Mouse (Mus musculus): ENCODE results near the gene Trit1. TPM values are rescaled to one million over a fixed set of nuclear protein-coding genes. Genes with fewer than 3 reads are reported as not detected.
"Not testable (repeated sequence)": the region's sequence is repeated elsewhere in the genome, so short reads cannot be mapped to it uniquely, and the experiment has no call there.

The Trit1 gene
- polyA plus RNA-seq, 1 experiment from 2014 or later, result 8.9 TPM

DNA sequence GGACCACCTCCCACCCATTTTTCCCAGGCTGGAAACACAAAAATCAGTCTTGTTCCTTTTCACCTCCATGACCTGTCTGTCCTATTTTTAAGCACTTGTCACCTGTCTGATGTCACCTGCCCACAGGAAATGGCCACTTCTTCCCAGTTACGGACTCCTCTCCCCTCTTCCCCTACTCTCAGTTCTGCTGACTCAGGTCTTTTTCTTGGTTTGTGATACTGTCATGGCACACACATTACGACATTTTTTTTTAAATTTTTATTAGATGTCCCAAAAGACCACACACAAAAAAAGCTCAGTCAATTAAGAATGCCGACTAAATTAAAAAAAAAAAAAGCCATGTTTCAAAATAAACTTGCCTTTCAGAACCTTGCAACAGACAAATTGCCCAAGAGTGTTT, 33.9 kb upstream of the Trit1 start:
- Histone ChIP-seq H3K36me3 (no peaks in the 10 kb centered on the region), H3K9ac (no peak overlapping the region), H3K4me1 (peaks cover 6% of the 10 kb centered on the region; the same call in 1 of the 2 replicates), H3K4me3 (no peak overlapping the region), H3K27ac (no peak overlapping the region), H3K27me3 (replicated peaks) (peaks cover 50% of the 10 kb centered on the region), H3K4me2 (no peak overlapping the region), H3K9me3 (replicated peaks) (no peaks in the 10 kb centered on the region)
- 64% methylated on average over 3 of the region's 3 CpGs for WGBS (ENCODE audit: insufficient replicate concordance)
- no peak for ATAC-seq

- H3K4me1 ChIP-seq, result peaks cover 7% of the 10 kb centered on the region; the same call in 1 of the 2 replicates
- H3K9ac ChIP-seq, result no peak overlapping the region
- H3K27ac ChIP-seq, result no peak overlapping the region
- H3K4me3 ChIP-seq, result no peak overlapping the region
- H3K9me3 ChIP-seq (replicated peaks), result no peaks in the 10 kb centered on the region
- H3K36me3 ChIP-seq, result no peaks in the 10 kb centered on the region
- H3K27me3 ChIP-seq (replicated peaks), result peaks cover 47% of the 10 kb centered on the region
- no peak for ATAC-seq
- peak overlapping the region; percentile 22; the same call in 1 of the 2 replicates for H3K4me2 ChIP-seq
- WGBS (ENCODE audit: insufficient replicate concordance), result 18% methylated on average over 17 of the region's 17 CpGs
Observed at GRCm38 (mm10) chr4:122983486-122984261, 32.7 kb upstream of the Trit1 start.

DNA sequence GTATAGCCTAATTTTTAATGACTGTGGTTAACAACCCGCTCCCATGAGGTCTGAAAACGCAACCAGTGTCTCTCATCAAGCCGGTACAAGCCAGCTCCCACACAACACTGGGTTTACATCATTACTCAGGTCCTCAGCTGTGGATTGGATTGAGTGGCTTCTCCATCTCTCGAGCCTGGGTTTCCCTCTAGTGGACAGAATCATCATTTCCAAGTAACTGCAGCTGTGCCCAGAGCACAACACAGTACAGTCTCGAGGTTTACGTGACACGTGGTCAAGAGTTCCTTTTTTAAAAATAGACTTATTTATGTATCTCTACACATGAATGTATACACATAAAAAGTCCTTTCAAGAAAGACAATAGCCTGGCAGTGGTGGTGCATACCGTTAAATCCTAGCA, 31.3 kb upstream of the Trit1 start:
- 0 out of 2 replicates have a peak, but pooled peaks have one; percentile 49 for ATAC-seq
- H3K4me3 ChIP-seq, result no peak overlapping the region
- no peaks in the 10 kb centered on the region for H3K36me3 ChIP-seq
- H3K4me2 ChIP-seq, result no peak overlapping the region
- H3K9ac ChIP-seq, result no peak overlapping the region
- no peak overlapping the region for H3K27ac ChIP-seq
- peaks cover 7% of the 10 kb centered on the region; the same call in 1 of the 2 replicates for H3K4me1 ChIP-seq
- H3K9me3 ChIP-seq (replicated peaks), result no peaks in the 10 kb centered on the region
- H3K27me3 ChIP-seq (replicated peaks), result peaks cover 40% of the 10 kb centered on the region
- WGBS (ENCODE audit: insufficient replicate concordance), result 25% methylated on average over 8 of the region's 8 CpGs

DNA sequence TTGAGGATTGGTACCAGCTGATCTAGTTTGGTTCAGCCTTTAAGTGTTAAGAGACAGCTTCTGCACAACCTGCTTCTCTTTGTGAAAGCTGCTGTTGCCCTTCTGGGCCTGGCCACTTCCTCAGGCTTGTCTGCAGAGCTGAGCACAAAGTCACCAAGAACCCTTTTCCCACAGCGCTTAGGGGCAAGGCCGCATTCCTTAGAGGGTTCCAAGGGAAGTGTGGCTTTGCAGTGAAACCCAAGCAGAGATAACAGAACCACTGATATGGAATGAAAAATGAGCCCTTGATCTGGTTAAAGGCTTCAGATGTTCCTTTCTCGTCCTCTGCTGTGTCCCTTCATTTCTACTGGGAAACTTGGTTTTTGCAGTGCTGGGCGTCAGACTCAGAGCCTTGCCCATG, 29.0 kb upstream of the Trit1 start:
- H3K9me3 ChIP-seq (replicated peaks), result no peaks in the 10 kb centered on the region
- WGBS (ENCODE audit: insufficient replicate concordance), result 38% methylated on average over 4 of the region's 4 CpGs
- no peak for ATAC-seq
- H3K9ac ChIP-seq, result no peak overlapping the region
- no peak overlapping the region for H3K27ac ChIP-seq
- H3K4me3 ChIP-seq, result no peak overlapping the region
- no peaks in the 10 kb centered on the region for H3K36me3 ChIP-seq
- peaks cover 7% of the 10 kb centered on the region; the same call in 1 of the 2 replicates for H3K4me1 ChIP-seq
- peaks cover 23% of the 10 kb centered on the region for H3K27me3 ChIP-seq (replicated peaks)
- H3K4me2 ChIP-seq, result no peak overlapping the region

GRCm38 (mm10) chr4:122988004-122988403, 28.4 kb upstream of the Trit1 start:
- not testable (repeated sequence) for H3K9me3 ChIP-seq (replicated peaks); H3K4me2 ChIP-seq; H3K36me3 ChIP-seq; H3K4me1 ChIP-seq; H3K4me3 ChIP-seq; H3K27ac ChIP-seq; ATAC-seq; H3K9ac ChIP-seq
- peaks cover 19% of the 10 kb centered on the region for H3K27me3 ChIP-seq (replicated peaks)
- WGBS (ENCODE audit: insufficient replicate concordance), result 40% methylated on average over 3 of the region's 3 CpGs

DNA sequence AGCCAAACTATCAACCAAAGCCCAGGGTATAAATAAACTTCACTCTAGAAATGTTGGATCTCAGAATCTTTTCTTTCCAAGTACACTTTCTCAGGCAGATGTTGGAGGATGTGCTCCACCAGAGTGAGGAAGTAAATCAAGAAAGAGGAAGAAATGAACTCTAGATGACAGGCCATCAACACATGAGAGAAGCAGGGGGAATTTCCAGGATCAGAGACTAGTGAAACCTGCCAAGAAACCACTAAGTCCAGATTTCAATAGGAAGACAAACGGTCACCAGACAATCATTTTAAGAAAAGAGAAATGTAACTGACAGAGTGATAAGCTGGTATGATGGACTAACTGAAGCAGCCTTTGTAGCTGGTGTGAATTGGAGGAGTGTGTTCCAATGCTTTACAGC, 25.2 kb upstream of the Trit1 start:
- Histone ChIP-seq H3K9me3 (replicated peaks) (no peaks in the 10 kb centered on the region), H3K4me1 (peaks cover 12% of the 10 kb centered on the region), H3K36me3 (no peaks in the 10 kb centered on the region), H3K27me3 (replicated peaks) (peaks cover 21% of the 10 kb centered on the region), H3K9ac (no peak overlapping the region), H3K4me3 (no peak overlapping the region), H3K4me2 (no peak overlapping the region), H3K27ac (no peak overlapping the region)
- WGBS (ENCODE audit: insufficient replicate concordance), result 38% methylated on average over 1 of the region's 1 CpGs
- no peak for ATAC-seq

- no peak overlapping the region for H3K4me3 ChIP-seq
- no peak overlapping the region for H3K4me2 ChIP-seq
- 50% methylated on average over 3 of the region's 3 CpGs for whole genome bisulfite sequencing (ENCODE audit: insufficient replicate concordance)
- H3K36me3 ChIP-seq, result no peaks in the 10 kb centered on the region
- H3K27ac ChIP-seq, result no peak overlapping the region
- H3K4me1 ChIP-seq, result peaks cover 20% of the 10 kb centered on the region
- no peaks in the 10 kb centered on the region for H3K9me3 ChIP-seq (replicated peaks)
- H3K9ac ChIP-seq, result no peak overlapping the region
- no peak for ATAC-seq
- H3K27me3 ChIP-seq (replicated peaks), result peaks cover 32% of the 10 kb centered on the region
Observed at GRCm38 (mm10) chr4:122992276-122992675, 24.1 kb upstream of the Trit1 start.

- H3K4me1 ChIP-seq, result peaks cover 19% of the 10 kb centered on the region
- no peaks in the 10 kb centered on the region for H3K36me3 ChIP-seq
- H3K27ac ChIP-seq, result no peak within 1 kb of the TSS
- under 1% methylated on average over 69 of the region's 69 CpGs for WGBS (ENCODE audit: insufficient replicate concordance)
- peak within 1 kb of the TSS; percentile 94 for H3K4me2 ChIP-seq
- peak within 1 kb of the TSS; percentile 65 for H3K4me3 ChIP-seq
- no peaks in the 10 kb centered on the region for H3K9me3 ChIP-seq (replicated peaks)
- H3K9ac ChIP-seq, result peak within 1 kb of the TSS; percentile 40
- peak; percentile 70 for ATAC-seq
- H3K27me3 ChIP-seq (replicated peaks), result peaks cover 65% of the 10 kb centered on the region
Observed at GRCm38 (mm10) chr4:122995404-122996220, 20.8 kb upstream of the Trit1 start, which contains the start of gene Mycl. Gene Mycl, plus strand, starts transcription at chr4:122995652.

- ATAC-seq, result 0 out of 2 replicates have a peak, but pooled peaks have one; percentile 7
- Histone ChIP-seq H3K4me2 (peak overlapping the region; percentile 94), H3K36me3 (no peaks in the 10 kb centered on the region), H3K9me3 (replicated peaks) (no peaks in the 10 kb centered on the region), H3K27ac (no peak overlapping the region), H3K4me3 (peak overlapping the region; percentile 65), H3K27me3 (replicated peaks) (peaks cover 71% of the 10 kb centered on the region), H3K9ac (peak overlapping the region; percentile 40), H3K4me1 (peaks cover 19% of the 10 kb centered on the region)
- under 1% methylated on average over 28 of the region's 32 CpGs for WGBS (ENCODE audit: insufficient replicate concordance)
Observed at GRCm38 (mm10) chr4:122996221-122996617, 20.2 kb upstream of the Trit1 start.

DNA sequence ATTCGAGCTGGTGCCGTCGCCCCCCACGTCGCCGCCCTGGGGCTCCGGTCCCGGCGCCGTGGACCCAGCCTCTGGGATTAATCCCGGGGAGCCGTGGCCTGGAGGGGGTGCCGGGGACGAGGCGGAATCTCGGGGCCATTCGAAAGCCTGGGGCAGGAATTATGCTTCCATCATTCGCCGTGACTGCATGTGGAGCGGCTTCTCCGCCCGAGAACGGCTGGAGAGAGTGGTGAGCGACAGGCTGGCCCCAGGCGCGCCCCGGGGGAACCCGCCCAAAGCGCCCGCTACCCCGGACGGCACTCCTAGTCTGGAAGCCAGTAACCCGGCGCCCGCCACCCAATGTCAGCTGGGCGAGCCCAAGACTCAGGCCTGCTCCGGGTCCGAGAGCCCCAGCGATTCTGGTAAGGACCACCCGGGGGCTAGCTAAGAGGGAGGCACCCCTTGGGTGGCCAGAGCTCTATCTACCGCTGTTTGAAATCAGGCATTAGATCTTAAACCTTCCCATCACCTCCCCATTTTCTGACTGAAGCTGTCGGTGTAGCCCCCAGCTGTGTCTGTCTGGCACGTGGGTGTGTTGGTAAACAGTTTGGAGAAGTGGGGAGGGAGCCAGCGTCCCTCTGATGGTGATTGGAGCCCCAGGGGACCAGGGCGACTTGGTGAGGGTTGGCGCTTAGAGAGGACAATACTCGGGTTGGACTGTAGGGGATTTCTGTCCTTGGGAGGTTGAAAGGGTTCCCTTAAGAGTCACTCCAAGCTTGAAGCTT, 19.6 kb upstream of the Trit1 start:
- WGBS (ENCODE audit: insufficient replicate concordance), result under 1% methylated on average over 47 of the region's 47 CpGs
- no peaks in the 10 kb centered on the region for H3K9me3 ChIP-seq (replicated peaks)
- peaks cover 77% of the 10 kb centered on the region for H3K27me3 ChIP-seq (replicated peaks)
- no peak overlapping the region for H3K27ac ChIP-seq
- peak; percentile 25; the same call in 1 of the 2 replicates for ATAC-seq
- H3K4me3 ChIP-seq, result peak overlapping the region; percentile 65
- H3K9ac ChIP-seq, result peak overlapping the region; percentile 40
- no peaks in the 10 kb centered on the region for H3K36me3 ChIP-seq
- peaks cover 19% of the 10 kb centered on the region for H3K4me1 ChIP-seq
- H3K4me2 ChIP-seq, result peak overlapping the region; percentile 94

- H3K9me3 ChIP-seq (replicated peaks), result no peaks in the 10 kb centered on the region
- H3K27ac ChIP-seq, result no peak overlapping the region
- H3K27me3 ChIP-seq (replicated peaks), result peaks cover 78% of the 10 kb centered on the region
- peaks cover 19% of the 10 kb centered on the region for H3K4me1 ChIP-seq
- no peak overlapping the region for H3K4me3 ChIP-seq
- 0 out of 2 replicates have a peak, but pooled peaks have one; percentile 38 for ATAC-seq
- H3K4me2 ChIP-seq, result peak overlapping the region; percentile 13; the same call in 1 of the 2 replicates
- 31% methylated on average over 12 of the region's 12 CpGs for WGBS (ENCODE audit: insufficient replicate concordance)
- H3K36me3 ChIP-seq, result no peaks in the 10 kb centered on the region
- H3K9ac ChIP-seq, result no peak overlapping the region
Observed at GRCm38 (mm10) chr4:122998537-122999262, 17.7 kb upstream of the Trit1 start.
